Mouse (Mus musculus) natural killer cell, adult 2 months (primary cell): ENCODE measurements around the gene Tusc2.

Experiments
- DNase-seq, 2 experiments: peaks; one replicate each; pipeline ENCODE4 v3.0.0; 2022; ENCODE audit warnings: low spot score in 2 of 2

Tusc2 gene

DNA sequence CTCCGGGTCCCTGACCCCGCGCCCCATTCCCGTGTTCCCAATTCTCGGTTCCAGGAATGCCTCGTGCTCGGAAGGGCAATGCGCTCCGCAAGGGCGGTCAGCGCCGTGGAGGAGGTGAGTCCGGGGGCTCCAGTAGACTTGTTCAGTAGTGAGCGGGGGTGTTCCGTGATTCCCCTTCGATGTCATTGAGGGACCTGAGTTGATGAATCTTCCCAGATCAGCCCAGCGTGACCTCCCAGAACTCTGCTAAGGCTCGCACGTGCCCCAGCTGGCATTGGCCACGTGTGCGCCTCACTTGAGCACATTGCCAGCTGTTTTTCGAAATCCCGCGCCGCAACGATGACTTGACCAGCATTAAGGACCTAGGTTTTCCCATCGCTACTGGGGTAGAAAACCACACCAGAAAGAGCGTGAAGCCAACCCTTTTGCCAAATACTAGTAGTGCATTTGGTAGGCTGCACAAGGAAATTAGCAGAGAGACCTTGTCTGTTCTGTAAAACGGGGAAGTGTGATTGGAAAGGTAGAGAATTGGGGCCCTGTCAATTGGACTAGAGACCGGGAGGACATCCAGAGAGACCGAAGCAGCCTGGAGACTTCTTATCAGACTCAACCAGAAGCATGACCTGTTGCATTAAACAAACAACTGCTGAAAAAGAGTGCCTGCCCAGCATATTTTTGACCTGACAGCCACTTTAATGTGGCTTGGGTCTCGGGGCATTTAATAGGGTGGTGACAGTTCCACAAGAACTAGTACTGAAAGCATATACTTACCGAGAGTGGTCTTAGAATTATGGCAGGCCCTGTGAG, 25.0 kb downstream of the Tusc2 start:
- no peak for DNase-seq

DNA sequence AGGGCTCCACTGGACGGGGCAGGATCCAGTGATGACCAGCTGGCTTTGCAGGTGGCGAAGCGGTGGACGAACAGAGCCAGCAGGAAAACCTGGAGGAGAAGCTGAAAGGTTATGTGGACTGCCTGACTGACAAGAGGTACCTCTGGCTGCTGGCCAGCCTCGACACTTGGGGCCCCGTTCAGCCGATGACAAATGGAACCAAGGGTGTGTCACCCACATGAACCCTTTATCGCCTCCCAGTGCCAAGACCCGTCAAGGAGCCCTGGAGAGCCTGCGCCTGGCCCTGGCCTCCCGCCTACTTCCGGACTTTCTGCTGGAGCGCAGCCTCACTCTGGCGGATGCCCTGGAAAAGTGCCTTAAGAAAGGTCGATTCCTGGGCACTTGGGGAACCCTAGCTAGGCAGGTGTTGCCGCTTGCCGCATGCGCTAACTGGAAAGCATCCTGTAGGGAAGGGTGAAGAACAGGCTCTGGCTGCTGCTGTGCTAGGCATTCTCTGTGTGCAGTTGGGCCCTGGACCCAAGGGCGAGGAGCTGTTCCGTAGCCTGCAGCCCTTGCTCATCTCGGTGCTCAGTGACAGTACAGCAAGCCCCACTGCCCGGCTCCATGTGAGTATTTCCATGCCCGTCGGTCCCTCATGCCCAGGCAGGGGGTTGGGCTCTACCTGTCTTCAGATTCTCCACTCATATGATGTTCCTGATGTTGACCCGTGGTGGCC, 27.2 kb downstream of the Tusc2 start:
- no peak for DNase-seq

DNA sequence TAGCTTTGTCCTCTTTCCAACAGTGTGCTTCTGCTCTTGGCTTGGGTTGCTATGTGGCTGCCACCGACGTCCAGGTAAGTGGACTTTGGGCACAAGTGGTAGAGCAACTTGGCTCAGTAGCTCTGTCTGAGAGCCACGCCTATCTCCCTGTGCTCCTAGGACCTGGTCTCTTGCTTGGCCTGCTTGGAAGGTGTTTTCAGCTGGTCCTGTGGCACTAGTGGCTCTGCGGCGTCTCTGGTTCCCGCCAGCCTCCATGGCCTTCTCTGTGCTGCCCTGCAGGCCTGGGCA, 27.7 kb downstream of the Tusc2 start:
- DNase-seq: no peak

DNA sequence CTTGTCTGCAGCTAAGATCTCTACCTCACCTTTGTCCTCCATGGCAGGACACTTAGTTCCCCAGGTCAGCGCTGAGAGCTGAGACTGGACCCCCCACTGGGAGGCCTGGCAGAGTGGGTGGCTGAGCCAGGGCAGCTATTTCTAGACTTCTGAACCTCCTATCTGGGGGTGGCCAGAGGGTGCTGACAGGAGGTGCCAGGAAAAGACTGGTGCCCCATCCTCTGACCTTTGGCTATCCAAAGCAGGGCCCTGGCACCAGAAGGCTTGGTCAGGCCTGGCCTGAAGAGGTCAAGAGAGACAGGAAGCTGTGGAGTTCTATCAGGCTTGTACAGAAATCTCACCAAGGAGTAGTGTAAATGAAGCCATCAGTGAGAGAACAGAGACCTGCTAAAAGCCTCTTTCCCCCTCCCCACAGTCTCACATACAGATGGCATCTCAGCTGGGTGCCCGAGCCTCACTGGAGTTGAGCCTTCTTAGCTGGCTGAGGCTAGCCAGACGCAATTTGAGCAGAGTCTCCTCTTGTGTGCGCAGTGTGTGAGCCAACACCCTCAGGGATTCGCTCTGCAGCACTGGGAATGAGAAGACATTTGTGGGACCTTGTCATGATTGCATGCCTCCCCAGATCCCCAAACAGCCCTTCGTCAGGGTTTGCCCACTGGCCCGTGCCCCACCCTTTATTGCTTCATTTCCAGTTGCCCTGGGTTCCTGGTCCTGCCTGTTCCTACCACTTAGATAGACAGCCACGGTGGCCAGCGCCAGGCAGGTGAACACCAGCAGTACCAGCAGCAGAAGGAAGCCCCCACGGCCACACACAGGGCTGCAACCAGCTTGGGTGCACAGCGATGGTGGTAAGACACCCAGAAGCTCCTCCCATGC, 30.3 kb downstream of the Tusc2 start:
- DNase-seq: no peak

DNA sequence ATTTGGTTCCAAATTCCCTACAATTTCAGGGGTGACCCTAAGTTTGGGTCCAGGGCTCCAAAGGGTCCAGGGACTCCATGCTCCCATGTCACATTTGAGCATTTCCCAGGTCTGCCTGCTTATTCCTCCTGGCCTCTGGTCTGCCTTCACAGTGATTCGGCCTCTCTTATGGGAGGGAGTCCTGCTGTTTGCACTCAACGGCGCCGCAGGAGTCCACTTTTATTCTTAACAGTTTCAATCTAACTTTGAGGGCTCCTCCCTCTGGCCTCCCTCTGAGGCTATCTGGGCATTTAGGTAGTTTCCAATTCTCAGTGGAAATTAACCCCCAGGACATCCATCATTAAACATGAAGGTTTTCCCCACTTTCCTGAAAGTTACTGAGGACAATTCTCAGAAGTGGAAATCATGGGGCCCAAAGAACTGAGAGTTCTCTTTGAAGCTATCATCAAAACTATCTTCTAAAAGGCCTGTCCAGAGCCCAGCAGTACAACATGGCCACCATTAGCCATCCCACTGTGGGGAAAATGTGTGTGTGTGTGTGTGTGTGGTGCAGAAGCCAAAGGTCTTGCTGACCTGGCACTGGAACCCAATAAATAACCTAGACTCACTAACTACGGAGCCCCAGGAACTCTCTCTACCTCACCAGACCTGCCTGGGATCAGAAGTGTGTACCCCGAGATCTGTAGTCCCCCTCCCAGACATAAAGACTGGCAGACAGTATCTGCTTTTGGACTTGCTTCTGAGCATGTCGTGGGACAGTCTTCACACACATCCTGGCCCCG, 31.4 kb downstream of the Tusc2 start:
- no peak for DNase-seq

DNA sequence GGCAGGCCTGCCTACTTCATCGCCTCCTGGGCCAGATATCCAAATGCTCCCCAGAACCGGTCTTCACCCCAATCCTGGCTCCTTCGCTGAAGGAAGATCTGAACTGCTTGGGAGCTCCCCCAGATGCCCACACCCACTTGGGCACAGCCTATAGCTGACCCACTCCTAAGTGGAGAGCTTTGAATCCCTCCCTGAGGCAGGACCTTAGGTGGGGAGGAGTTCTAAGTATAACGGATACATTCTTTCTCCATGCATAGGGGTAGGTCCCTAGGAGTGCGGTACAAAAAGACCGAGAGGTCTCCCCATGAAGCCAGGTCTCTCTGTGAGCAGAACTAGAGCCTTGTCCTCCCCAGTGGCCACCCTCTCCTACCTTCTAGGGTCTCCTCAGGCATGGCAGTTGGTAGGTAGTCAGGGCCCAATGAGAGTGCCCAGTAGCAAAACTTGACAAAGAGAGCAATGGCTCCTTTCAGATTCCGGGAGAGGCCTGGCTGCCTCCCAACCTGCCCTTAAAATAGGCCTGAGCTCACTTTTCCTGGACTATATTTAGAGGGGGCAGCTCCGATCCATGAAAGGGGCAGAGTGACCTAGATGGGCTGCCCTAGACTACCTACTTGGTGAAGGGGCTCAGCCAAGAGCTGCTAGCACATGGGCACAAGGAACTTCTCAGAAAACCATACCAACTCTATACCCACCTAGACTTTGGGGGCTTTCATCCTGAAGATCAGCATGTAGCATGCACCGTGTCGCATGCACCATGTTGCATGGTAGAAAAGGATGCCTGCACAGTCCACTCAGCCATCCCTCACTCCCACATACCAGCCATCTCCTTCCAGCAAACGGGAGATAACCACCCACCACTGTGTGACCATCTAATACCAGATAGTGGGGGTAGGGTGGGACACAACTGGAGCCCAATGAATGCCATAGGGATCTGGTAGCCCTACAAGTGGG, 33.8 kb downstream of the Tusc2 start:
- DNase-seq: no peak

DNA sequence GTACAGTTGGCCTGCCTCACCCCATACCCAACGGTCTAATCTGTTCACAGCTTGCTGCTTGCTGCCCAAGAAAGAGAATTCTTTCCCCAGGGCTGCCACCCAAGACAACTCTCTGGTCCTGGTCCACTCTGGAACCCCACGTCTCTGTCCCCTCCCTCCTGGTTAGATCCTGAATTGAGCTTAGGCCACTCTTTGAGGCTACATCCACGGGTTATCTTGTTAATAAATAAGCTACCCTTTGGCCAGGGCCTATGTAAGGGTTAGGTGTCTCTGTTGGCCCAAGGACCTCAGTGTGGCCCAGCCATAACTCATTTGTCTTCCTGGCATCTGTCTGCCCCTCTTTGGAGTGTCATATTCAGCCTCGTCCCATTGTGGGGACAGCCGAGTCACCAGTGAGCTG, 35.3 kb downstream of the Tusc2 start:
- DNase-seq: no peak

DNA sequence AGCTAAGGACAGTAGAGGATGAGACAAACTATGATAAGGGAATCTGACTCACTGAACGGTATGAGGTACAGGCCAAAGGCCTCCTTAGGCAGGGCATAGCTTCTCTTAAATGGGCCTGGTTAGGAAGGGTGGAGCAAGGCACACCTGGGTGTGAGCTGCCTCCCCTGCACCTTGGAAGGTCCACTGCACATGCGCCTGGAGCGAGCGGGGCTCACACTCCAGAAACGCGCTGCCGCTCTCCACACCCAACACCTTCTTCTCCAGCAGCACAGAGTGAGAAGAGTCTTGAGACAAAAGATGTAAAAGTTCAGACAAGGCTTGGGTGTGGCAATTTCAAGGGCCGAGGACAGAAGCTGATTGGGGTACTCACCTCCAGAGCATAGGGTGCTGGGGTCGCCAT, 36.4 kb downstream of the Tusc2 start:
- no peak for DNase-seq

DNA sequence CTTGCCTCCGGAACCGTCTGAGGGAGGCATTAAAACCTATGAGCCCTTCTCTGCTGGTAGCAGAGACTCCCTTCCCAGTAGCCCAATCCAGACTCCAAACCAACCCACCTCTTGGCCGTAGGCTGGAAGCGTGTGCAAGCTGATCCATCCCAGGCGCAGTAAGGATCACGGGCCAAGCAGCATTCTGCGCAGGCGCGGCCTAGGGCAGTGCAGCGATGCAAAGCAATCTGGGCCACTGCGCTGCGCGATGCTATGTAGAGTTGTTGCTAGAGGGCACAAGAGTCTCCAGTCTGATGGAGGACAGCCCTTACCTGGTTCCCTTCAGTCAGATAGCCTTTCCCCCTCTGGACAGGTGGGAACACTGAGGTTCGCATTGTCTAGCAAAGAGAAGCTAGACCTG, 36.8 kb downstream of the Tusc2 start:
- DNase-seq: no peak

DNA sequence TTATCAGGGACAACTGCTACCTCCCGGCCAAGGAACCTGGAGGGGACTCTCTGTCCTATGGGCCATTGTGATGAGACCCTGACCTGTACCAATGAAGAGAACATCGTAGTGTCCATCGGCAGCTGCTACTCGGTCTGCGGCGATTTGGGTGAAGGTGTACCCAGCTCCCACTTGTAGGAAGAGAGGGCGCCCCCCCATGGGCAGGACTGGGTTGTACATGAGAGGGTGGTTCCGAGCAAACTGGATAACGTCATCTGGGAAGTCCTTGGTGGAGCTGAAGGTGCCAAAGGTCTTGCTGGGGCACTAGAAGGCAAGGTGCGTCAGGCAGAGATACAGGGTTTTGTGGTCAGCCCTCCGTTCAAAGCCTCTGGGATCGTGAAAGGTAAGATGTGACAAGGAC, 37.7 kb downstream of the Tusc2 start:
- no peak for DNase-seq

DNA sequence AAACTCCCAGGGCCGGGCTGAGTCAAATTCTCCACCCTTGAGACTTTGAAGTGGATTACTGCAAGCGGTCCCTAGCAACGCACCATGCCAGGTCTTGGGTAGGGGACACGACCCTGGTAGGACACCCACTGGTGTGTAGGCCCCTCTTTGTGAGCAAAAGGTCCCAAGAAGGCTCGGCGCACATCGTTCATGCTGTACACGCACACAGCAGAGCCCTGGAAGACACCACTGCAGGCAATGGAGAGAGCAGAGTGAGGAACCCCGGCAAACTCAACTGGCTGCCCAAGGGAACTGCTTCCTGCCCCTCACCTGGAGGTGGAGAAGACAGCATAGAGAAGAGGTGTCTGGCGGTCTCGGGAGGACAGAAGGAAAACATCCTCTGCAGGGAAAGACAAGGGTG, 38.2 kb downstream of the Tusc2 start:
- DNase-seq: no peak

DNA sequence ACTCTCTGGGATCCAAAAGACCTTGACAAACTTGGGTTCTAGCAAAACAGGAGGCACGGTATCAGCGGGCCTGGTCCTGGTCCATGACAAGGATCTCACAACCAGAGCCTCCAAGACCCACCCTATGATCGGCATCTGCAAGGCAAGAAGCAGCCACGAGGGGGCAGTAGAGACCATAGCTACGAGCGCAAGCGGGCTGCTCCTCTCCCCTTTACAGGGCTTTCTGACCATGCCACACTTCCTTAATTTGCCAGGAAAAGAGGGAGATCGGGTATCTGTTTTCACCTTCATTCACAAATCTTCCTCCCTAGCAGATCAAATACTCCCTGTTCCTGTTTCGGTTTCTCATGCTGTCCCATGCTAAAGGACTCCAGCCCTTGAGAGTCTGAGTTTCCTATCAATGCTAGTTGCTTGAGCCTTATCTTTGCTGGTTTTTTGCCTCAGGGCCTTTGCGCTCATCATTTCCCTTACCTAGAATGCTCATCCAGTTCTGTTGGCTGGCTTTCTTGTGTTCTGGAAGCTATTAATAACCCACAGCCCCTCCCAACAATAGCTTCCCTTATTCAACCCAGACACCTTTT, 39.1 kb downstream of the Tusc2 start:
- peak; percentile 84 to 88 for DNase-seq

DNA sequence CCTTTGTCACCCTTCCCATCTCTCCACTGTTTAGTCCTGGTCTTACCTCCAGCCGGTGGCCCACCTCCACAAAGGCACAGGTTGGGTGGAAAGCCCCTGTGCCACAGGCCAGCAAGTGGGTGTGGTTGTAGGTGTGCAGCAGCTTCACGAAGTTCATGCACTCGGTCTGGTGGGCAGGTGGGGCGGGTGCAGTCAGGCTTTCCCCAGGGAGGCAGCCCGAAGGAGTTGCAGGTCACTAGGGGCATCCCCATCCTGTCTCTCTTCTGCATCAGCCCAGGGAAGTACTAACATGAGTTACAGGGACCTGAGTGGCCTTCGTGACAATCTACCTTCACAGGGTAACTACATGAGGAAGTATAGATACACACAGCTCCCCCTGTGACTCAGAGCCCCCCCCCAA, 40.2 kb downstream of the Tusc2 start:
- DNase-seq: peak in 1 of 2 experiments; percentile 60

DNA sequence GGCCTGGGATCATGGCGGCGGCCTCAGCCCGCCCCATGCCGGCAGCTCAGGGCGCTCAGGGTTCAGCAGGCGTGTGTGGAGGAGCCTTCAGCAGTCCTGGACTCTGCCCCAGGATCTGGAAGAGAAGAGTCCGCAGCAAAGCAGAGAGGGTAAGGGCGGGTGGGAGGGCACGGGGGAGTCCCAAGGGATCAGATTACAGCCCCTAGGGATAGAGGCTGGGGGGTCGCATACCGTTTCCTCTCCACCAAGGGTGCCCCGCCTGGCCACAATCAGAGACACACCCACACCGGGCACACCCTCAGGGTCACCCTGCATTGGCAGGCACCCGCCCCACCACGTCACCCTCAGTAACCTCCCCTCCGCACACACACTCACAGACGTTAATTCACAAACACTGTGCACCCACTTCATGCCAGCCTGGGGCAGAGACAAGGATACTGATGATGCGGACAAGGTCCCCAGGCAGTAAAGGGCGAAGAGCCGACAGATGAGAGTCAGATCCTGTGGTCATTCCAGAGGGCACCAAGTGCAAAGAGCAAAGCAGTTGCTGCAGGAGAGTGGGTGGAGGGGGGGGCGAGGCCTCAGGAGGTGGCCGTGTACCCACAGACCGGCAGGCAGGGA, 42.1 kb downstream of the Tusc2 start:
- DNase-seq: no peak

DNA sequence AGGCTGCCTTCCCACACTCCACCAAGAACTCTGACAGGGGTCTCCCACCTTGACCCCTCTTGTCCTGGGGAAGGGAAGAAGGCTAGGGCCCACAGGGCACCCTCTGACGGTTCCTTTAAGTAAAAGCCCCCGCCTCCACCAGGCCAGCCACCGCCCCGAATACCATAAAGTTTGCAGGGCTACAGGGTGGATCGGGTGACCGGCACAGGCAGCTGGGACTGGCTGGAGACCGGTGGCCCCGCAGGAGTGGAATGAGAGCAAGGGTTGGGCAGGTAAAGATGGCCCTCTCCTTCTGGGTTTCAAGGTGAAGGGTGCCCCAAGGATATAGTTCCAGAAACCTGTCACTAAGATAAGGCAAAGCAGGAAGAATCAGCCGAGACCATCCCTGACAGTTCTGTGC, 43.5 kb downstream of the Tusc2 start:
- DNase-seq: no peak

DNA sequence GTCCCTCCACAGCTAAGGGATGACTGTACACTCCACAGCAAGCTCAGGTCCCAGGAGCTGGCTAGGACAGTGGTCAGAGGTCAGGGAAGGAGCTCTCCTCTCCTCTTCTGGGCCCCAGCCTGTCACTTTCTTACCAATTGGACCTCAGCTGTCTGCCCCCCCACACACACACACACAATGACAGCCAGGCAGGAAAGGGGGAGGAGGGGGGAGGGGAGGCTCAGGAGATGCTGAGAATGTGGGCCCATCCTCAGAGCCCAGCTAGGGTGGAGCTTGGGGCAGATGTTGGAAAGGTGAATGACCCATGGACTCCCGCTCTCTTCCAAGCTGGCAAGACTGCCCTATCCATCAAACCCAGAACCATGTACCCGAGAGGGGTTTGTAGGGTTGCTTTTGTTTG, 44.0 kb downstream of the Tusc2 start:
- DNase-seq: no peak

DNA sequence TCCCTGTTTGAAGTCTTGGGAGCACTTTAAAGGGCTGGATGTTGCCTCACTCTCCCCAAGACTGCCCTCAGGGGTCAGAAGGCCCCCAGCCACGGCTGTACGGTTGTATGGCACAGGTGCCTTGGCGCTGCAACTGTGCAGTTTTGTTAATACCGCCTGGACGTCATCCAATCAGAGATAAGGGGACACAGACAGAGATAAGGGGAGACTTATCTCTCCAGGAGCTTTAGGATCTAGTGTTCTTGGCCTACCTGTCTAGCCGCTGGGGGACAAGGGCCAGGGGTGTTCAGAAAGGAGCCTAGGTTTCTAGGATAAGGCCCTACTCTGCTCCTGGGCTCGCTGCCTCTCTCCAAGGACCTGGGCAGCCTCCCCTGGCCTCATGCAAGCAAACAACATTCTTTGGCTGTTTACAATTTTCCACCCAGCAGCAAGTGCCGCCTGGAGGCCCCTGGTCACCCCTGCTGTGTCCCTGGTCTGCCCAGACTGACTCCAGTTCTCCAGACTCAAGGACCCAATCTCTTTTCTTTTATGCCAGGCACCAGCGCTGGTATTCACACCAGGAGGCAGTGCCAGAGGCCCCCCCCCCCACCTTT, 44.7 kb downstream of the Tusc2 start:
- DNase-seq: no peak

DNA sequence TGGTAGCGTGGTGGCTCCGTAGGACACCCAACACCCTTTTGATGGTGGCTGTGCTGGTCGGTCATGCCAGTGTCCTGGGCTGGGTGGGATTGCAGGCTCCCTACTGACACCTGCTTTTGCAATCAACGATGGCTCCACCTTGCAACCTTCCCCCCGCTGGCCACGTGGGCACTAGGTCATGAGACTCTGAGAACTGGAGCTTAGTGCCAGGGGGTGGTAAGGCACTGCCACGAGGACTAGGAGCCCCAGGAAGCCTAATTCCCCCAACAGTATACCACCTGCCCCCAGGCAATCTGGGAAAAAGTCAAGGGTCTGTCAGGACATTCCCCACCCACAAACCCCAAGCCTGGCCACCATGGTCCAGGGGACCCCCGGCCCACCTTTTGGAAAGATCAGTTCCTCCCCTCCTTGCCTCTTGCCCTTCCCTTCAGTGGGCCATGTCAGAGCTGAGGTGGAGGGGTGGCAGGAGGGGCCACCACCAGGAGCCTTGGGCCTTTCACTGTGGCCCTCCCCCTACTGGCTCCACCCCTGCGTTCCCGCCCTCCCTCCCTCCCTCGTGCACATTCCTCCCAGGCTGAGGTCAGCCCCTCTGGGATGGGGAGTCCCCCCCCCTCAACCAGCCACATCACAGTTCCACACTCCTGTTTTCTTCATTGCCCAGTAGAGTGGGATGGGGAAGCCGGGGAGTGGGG, 45.8 kb downstream of the Tusc2 start, which contains the start of gene Sema3b:
Sema3b (minus strand) TSS at position 489 of the 692 bp plus-strand sequence.
- no peak for DNase-seq

DNA sequence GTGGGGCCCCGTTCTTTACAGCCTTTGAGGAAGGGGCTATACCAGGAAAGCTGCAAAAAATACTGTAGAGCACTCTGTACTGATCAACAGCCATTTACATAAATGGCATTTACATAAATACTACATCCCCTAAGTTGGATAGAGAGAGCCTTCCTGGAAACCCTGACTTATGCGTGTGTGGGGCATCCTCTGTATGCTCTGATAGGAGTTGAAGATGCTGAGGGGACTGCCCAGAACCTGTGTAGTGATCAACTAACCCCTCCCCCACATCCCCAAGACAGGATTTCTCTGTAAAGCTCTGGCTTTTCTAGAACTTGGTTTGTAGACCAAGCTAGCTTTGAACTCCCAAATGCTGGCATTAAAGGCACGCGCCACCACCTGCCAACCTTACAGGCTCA, 46.4 kb downstream of the Tusc2 start:
- no peak for DNase-seq
